Mouse (Mus musculus): ENCODE measurements around the gene Stx18. TPM values are rescaled to one million over a fixed set of nuclear protein-coding genes. Genes with fewer than 3 reads are reported as not detected.

The Stx18 gene
- total RNA-seq (2022): 10 to 100 TPM; 33.8 to 42.2 (median 38.1) TPM

GRCm38 (mm10) chr5:38038710-38039592 is at the start of gene Stx18:
Stx18 (plus strand) TSS chr5:38038742.
- DNase-seq (ENCODE audit: low spot score in 2 of 2): peak; percentile 81 to 87

- DNase-seq (ENCODE audit: low spot score in 2 of 2): no peak
Observed at GRCm38 (mm10) chr5:37992346-37992745, 46.2 kb upstream of the Stx18 start.

- no peak for DNase-seq (ENCODE audit: low spot score in 2 of 2)
Observed at GRCm38 (mm10) chr5:37998805-37999204, 39.7 kb upstream of the Stx18 start.

GRCm38 (mm10) chr5:38002573-38002972 is 36.0 kb upstream of the Stx18 start:
- DNase-seq (ENCODE audit: low spot score in 2 of 2): no peak

DNA sequence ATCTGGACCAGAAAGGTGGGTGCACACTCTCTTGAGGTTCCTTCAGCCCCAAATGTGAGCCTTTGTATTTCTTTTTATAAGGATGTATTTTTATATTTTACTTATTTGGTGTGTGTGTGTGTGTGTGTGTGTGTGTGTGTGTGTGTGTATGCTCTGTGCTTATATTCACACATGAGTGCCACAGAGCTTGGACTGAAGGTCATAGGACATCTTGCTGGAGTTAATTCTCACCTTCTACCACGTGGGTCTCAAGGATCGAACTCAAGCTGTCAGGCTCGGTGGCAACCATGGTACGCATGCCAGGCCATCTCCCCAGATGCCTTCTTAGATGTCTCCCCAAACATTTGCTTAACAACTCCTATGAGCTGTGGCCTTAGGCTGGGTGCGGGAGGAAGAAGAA is 33.8 kb upstream of the Stx18 start:
- no peak for DNase-seq (ENCODE audit: low spot score in 2 of 2)

DNA sequence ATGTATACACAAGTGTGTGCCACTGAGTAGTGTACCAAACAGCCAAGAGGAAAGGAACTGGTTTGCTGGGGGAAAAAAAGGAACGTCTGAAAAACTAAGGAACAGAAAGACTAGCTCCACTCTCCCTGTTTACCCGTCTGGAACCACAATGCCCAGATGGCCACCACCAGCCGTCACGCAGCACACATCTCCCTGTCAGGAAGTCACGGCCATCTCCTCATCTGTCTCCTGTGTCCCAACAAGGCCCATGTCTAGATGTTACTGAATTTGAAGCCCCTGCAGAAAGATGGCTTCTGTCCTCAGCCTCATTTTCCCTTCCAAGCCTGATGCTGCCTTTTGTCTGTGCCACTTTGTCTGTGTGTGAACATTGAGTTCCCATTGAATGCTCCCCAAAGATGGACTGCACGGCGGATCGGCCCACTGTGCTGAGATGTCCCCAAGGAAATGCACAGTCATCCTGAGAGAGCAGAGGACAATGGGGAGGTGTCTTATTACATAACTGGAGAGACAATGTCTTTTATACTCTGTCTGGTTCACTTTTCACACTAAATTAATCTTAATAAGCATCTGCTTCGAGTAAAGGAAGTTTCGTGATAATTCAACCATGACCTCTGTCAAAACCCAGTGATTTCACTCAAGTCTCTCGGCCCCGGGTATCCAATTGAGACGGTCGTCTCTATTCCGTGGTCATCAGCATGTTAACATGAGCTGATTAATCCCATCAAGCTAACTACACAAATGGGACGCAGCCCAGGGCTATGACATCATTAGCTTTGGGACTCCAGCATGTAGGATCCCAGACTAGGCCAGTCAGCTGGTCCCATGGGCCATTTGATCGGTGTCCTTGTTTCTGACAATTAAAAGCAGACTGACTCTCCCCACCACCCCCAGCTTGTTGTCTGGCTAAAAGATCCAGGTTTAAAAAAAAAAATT is 31.9 kb upstream of the Stx18 start:
- no peak for DNase-seq (ENCODE audit: low spot score in 2 of 2)

DNA sequence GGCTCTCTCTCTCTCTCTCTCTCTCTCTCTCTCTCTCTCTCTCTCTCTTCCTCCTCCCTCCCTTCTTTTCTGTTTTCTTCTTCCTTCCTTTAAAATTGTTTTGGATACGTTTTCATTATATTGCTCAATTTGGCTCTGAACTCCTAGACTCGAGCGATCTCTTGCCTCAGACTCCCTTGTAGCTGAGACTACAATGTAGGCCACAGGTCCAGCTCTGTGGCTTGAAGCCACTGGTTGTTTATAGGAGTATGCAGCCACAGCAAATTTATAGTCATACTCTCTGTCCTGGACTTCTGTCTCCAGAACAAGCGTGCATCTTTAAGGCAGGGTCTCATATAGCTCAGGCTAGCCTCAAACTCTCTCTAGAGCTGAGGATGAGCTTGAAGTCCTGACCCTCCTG is 29.5 kb upstream of the Stx18 start:
- DNase-seq (ENCODE audit: low spot score in 2 of 2): no peak

GRCm38 (mm10) chr5:38014916-38015315 is 23.6 kb upstream of the Stx18 start:
- DNase-seq (ENCODE audit: low spot score in 2 of 2): no peak

DNA sequence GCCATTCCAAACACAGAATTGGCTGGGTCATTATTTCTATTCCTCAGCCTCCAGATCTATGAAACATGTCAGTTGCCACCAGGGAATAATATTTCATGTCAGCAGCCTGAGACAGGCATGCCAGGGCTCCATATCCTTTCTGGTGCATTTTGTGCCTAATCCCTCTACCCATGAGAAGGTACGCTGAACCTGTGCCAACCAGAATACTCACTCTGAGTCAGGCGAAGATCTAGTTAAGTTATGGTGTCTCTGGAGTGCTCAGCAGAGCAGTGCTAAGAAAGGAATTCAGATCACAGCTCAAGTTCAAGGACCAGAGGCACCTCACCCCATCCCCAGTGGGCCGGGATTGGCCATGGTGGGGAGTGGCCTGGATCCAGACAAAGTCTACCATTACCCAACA is 21.6 kb upstream of the Stx18 start:
- DNase-seq (ENCODE audit: low spot score in 2 of 2): no peak

DNA sequence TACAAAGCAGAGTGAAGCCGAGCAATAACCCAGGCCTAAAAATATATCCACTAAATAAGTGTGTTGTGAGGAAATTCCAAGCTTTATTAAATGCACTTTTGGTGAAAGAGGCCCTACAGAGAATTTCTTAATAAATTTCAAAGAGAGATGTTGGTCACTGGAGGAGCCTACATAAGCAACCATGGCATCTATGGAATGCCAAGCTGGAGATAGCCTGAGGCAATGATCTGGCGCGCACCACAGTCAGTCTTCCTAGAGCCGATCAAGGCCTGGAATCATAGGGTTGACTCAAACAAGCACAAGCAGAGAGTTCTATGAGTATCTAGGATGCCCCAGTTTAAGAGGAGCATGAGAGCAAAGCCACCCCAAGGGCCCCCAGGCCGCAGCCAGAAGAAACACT is 10.9 kb upstream of the Stx18 start:
- DNase-seq (ENCODE audit: low spot score in 2 of 2): no peak

DNA sequence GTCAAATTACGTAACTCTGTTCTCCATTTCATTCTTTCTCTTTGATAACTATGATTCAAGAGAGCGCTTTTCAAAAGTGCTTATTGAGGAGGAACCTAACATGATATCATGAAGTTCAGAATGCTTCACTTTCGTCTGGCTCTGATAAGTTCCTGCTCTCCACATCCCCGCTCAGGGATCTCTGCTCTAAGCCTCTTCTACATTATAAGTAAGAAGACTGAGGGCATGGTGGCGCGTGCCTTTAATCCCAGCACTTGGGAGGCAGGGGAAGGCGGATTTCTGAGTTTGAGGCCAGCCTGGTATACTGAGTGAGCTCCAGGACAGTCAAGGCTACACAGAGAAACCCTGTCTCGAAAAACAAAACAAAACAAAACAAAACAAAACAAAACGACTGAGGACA is 268 bp upstream of the Stx18 start:
- no peak for DNase-seq (ENCODE audit: low spot score in 2 of 2)

- no peak for DNase-seq (ENCODE audit: low spot score in 2 of 2)
Observed at GRCm38 (mm10) chr5:38039796-38040195, 1.3 kb downstream of the Stx18 start.

DNA sequence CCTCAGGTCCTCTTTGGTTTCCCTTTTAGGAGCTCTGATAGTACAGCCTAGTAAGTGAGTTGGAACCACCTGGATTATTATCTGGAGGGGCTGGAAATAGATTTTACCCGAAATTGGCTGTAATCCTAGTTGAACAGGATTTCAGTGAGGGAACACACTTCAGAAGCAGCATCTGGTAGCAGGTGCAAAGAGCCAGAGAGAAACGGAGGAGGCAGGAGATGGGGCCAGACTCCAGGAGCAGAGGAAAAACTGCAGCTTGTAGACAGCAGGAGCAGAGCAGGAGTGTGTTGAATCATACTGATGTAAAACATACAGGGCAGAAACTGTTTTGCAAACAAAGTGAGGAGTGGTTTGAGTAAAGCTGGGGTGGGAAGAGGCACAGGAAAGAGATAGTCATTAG is 6.4 kb downstream of the Stx18 start:
- DNase-seq (ENCODE audit: low spot score in 2 of 2): peak in 1 of 2 experiments; percentile 14

- no peak for DNase-seq (ENCODE audit: low spot score in 2 of 2)
Observed at GRCm38 (mm10) chr5:38048177-38048576, 9.6 kb downstream of the Stx18 start.

GRCm38 (mm10) chr5:38061051-38061450 is 22.5 kb downstream of the Stx18 start:
- DNase-seq (ENCODE audit: low spot score in 2 of 2): no peak

DNA sequence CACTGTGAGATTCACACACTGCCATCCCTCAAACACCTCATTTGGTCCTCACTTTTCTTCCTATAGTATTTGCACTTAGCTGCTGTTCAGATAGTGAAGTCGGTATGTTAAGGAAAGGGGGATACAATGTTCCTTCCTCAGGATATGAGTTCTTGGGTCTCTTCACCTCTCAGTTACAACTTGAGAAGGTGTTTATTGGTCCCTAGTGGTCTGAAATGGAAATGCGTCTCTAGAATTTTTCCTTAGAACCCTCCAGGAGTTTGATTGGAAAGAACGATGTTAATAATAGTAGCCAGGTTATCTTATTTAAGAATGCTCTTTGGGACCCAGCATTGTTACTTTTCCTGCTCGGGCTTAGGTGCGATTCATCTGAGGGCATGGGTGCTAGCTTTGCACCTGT is 24.2 kb downstream of the Stx18 start:
- no peak for DNase-seq (ENCODE audit: low spot score in 2 of 2)

DNA sequence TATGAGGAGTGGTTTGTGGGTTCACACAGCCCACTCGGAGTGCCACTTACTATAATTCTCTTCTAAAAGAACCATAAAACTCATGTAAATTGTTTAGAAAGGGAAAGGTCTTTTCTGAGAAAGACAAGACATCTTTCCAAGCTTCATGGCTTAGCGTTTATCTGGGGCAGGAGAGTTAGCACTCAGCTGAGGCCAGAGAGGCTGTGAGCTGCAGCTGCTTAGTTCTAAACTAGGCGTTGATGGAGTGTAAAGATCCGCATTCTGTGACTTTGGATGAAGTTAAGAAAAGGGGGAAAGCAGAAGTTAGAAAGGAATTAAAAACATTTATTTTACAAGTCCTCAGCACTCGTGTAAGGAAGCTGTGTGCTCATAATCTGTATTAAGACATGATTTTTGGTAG is 24.8 kb downstream of the Stx18 start:
- no peak for DNase-seq (ENCODE audit: low spot score in 2 of 2)

GRCm38 (mm10) chr5:38064043-38064575 is 25.6 kb downstream of the Stx18 start:
- DNase-seq (ENCODE audit: low spot score in 2 of 2): no peak

DNA sequence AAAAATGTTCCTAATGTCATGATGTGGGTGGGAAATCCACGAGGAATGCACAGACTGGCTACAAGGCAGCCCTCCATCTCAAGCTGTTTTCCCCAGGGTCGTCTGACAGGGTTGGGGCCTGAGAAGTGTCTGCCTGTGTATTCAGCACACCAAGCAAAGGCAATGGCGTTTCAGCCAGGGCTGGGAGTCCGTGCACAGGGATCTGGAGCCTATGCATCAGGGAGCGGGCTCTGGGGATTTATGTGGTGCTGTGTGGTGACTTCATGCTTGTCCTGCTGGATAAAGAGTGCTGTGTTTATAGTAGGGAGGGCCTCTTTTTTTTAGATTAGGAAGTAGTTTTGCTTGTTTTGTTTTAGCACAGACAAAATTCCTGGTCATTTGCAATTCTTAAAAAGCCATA is 26.2 kb downstream of the Stx18 start:
- DNase-seq (ENCODE audit: low spot score in 2 of 2): no peak

- DNase-seq (ENCODE audit: low spot score in 2 of 2): no peak
Observed at GRCm38 (mm10) chr5:38065454-38065853, 26.9 kb downstream of the Stx18 start.

GRCm38 (mm10) chr5:38066606-38067005 is 28.1 kb downstream of the Stx18 start:
- DNase-seq (ENCODE audit: low spot score in 2 of 2): no peak

- no peak for DNase-seq (ENCODE audit: low spot score in 2 of 2)
Observed at GRCm38 (mm10) chr5:38076326-38076725, 37.8 kb downstream of the Stx18 start.
